Mouse (Mus musculus) hindbrain, embryonic 15.5 days (tissue): Measurements from ENCODE around the gene Atg2a. TPM values are rescaled to one million over a fixed set of nuclear protein-coding genes. Genes with fewer than 3 reads are reported as not detected.

ENCODE experiments used
- ATAC-seq: fragments of 200-750 bp; cut with Nextera tagmentation; 2 replicates; pipeline ENCODE4 v1.8.0; 2017; ENCODE audit warnings: low read depth, moderate number of reproducible peaks, moderate TSS enrichment; ENCODE audit not compliant: low FRiP score
- H3K27ac ChIP-seq: fragments of 300-500 bp; sonication (generic); replicated peaks from 2 replicates; pipeline ENCODE4 v1.5.1; 2015; ENCODE audit warnings: mild to moderate bottlenecking, inconsistent platforms
- H3K27me3 ChIP-seq: fragments of 300-500 bp; sonication (generic); 2 replicates; pipeline ENCODE4 v1.6.1; 2015; ENCODE audit warnings: control low read depth, inconsistent platforms
- H3K36me3 ChIP-seq: fragments of 300-500 bp; sonication (generic); 2 replicates; pipeline ENCODE4 v1.6.1; 2015; ENCODE audit warnings: control low read depth, inconsistent platforms
- H3K4me1 ChIP-seq: fragments of 300-500 bp; sonication (generic); replicated peaks from 2 replicates; pipeline ENCODE4 v1.6.1; 2015; ENCODE audit warnings: control low read depth, inconsistent platforms
- H3K4me2 ChIP-seq: fragments of 300-500 bp; sonication (generic); 2 replicates; pipeline ENCODE4 v1.6.1; 2015; ENCODE audit warnings: moderate library complexity, mild to moderate bottlenecking, inconsistent platforms
- H3K4me3 ChIP-seq: fragments of 300-500 bp; sonication (generic); 2 replicates; pipeline ENCODE4 v1.5.1; 2015; ENCODE audit warnings: mild to moderate bottlenecking, inconsistent platforms
- H3K9ac ChIP-seq: fragments of 300-500 bp; sonication (generic); 2 replicates; pipeline ENCODE4 v1.6.1; 2015; ENCODE audit warnings: inconsistent platforms
- H3K9me3 ChIP-seq: fragments of 300-500 bp; sonication (generic); 2 replicates; pipeline ENCODE4 v1.6.1; 2016; ENCODE audit warnings: control low read depth, inconsistent platforms
- WGBS: fragments of 180-500 bp; shearing (Covaris S2); methylation state at CpG from one replicate; pipeline ENCODE4 v1.1.7; 2015; 5-methylcytosine and 5-hydroxymethylcytosine counted together
- polyA plus RNA-seq: library from polyadenylated mRNA; unstranded; fragments of >200 nt; fragmentation: Nextera tagmentation; extraction: Ambion mirVana; gene quantifications from 2 replicates; pipeline ENCODE4 v1.2.1, GENCODE M21; 2015

Gene Atg2a
- polyA plus RNA-seq = 13.3 and 16.1 TPM in 2 replicates

GRCm38 (mm10) chr19:6241274-6242107 is at the start of gene Atg2a:
Gene Atg2a, plus strand, starts transcription at chr19:6241668.
- under 1% methylated on average over 54 of the region's 55 CpGs for WGBS
- Histone ChIP-seq H3K4me1 (peaks cover 21% of the 10 kb centered on the region), H3K9ac (peak within 1 kb of the TSS; percentile 97), H3K4me3 (peak within 1 kb of the TSS; percentile 96), H3K4me2 (peak within 1 kb of the TSS; percentile 95), H3K27me3 (no peaks in the 10 kb centered on the region), H3K27ac (peak within 1 kb of the TSS; percentile 76), H3K36me3 (peaks cover 18% of the 10 kb centered on the region), H3K9me3 (no peaks in the 10 kb centered on the region)
- peak; percentile 94 for ATAC-seq

DNA sequence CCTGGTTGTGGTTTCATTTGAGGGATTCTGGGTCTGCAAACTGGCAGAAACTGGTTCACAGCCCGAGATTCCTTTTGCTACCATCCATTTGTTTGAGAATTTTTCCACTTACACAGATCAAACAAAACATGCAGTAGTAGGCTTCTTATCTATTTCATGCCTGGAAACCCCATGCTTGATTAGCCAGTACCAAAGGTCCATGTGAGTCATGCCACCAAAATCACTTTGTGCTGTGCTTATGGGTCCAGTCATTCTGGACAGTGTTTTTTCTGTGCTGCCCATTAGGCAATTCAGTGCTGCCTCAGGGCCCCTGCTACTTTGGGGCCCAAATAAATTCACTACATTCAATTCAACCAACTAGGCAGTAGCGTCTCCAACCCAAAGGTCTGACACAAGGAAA is 37.2 kb upstream of the Atg2a start:
- no peaks in the 10 kb centered on the region for H3K9me3 ChIP-seq
- H3K27ac ChIP-seq = no peak overlapping the region
- 79% methylated on average over 2 of the region's 2 CpGs for WGBS
- H3K36me3 ChIP-seq = no peaks in the 10 kb centered on the region
- no peak overlapping the region for H3K4me3 ChIP-seq
- no peak overlapping the region for H3K4me2 ChIP-seq
- no peaks in the 10 kb centered on the region for H3K4me1 ChIP-seq
- H3K27me3 ChIP-seq = no peaks in the 10 kb centered on the region
- no peak overlapping the region for H3K9ac ChIP-seq
- ATAC-seq = no peak

DNA sequence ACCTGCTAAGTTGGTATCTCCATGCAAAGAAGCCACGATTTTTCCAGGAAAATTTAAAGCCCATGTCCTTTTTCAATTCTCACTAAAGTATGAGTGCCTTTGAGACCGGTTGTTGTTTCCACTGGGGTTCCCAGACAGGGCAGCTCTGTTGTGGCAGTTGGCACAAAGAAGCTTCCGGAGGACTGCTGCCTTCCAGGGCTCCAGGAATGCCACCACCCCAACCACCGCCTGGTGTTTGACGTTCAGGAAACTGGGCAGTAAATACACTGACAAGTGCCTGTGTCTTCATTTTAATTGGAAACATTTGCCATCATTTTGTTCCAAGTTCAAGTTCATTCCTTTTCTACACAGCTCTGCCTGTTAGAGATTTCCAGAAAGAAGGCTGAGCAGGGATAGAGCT is 34.8 kb upstream of the Atg2a start:
- Histone ChIP-seq H3K4me2 (no peak overlapping the region), H3K4me3 (no peak overlapping the region), H3K27ac (no peak overlapping the region), H3K9ac (no peak overlapping the region), H3K4me1 (no peaks in the 10 kb centered on the region), H3K9me3 (no peaks in the 10 kb centered on the region), H3K27me3 (no peaks in the 10 kb centered on the region), H3K36me3 (no peaks in the 10 kb centered on the region)
- WGBS = 76% methylated on average over 5 of the region's 5 CpGs
- no peak for ATAC-seq

DNA sequence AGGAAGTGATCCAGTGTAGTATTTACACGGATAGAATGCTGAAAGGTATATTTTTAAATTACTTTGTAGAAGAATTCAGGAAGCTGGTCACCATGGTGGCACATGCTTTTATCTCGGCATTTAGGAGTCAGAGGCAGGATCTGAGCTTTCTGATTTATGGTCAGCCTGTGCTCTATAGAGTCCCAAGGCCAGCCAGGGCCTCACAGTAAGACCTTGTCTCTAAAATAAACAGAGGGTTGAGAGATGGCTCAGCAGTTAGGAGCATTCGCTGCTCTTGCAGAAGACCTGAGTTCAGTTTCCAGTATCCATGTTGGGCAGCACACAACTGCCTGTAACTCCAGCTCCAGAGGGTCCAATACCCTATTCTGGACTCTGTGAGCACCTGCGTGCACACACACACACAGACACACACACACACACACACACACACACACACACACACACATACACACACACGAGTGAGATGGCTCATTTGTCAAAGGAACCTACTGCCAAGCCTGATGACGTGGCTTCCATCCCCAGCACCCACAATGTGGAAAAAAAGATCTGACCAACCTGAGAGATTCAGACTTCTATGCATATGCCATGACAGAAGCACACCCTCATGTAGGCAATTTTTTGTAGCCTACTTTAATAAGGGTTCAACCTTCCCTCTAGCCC is 25.3 kb upstream of the Atg2a start:
- Histone ChIP-seq H3K4me2 (no peak overlapping the region), H3K27ac (no peak overlapping the region), H3K9ac (no peak overlapping the region), H3K4me1 (no peaks in the 10 kb centered on the region), H3K9me3 (no peaks in the 10 kb centered on the region), H3K27me3 (no peaks in the 10 kb centered on the region), H3K4me3 (no peak overlapping the region), H3K36me3 (no peaks in the 10 kb centered on the region)
- WGBS = 79% methylated on average over 6 of the region's 6 CpGs
- no peak for ATAC-seq

DNA sequence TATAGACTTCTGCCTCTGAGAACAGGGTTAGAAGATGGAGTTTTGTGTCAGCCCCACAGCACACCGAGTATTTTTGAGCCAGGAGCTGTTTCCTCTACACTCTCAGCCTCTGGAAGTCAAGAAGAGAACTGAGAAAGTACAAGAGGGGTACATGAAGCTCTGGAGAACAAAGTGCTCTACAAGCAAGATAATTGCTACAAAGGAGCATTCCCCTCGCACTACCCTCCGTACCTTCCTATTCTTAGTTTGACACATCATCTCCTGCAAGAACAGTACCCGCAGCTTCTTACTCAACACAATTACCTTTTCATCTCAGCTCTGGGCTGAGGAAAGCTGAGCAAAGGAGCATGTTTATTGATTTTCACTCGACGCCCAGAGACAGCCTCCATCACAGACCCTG is 22.9 kb upstream of the Atg2a start:
- no peak overlapping the region for H3K4me2 ChIP-seq
- no peak overlapping the region for H3K9ac ChIP-seq
- H3K4me1 ChIP-seq = no peaks in the 10 kb centered on the region
- H3K36me3 ChIP-seq = no peaks in the 10 kb centered on the region
- no peak for ATAC-seq
- no peak overlapping the region for H3K27ac ChIP-seq
- 65% methylated on average over 6 of the region's 6 CpGs for WGBS
- no peaks in the 10 kb centered on the region for H3K27me3 ChIP-seq
- H3K9me3 ChIP-seq = no peaks in the 10 kb centered on the region
- H3K4me3 ChIP-seq = no peak overlapping the region

GRCm38 (mm10) chr19:6226135-6226534 is 15.3 kb upstream of the Atg2a start, which contains the start of gene Gpha2:
Gene Gpha2, plus strand, starts transcription at chr19:6226380.
- no peak for ATAC-seq
- H3K4me2 ChIP-seq = no peak within 1 kb of the TSS
- no peak within 1 kb of the TSS for H3K9ac ChIP-seq
- H3K4me3 ChIP-seq = no peak within 1 kb of the TSS
- H3K27ac ChIP-seq = no peak within 1 kb of the TSS
- H3K4me1 ChIP-seq = no peaks in the 10 kb centered on the region
- H3K36me3 ChIP-seq = peaks cover 37% of the 10 kb centered on the region
- no peaks in the 10 kb centered on the region for H3K27me3 ChIP-seq
- 36% methylated on average over 2 of the region's 2 CpGs for WGBS
- no peaks in the 10 kb centered on the region for H3K9me3 ChIP-seq

DNA sequence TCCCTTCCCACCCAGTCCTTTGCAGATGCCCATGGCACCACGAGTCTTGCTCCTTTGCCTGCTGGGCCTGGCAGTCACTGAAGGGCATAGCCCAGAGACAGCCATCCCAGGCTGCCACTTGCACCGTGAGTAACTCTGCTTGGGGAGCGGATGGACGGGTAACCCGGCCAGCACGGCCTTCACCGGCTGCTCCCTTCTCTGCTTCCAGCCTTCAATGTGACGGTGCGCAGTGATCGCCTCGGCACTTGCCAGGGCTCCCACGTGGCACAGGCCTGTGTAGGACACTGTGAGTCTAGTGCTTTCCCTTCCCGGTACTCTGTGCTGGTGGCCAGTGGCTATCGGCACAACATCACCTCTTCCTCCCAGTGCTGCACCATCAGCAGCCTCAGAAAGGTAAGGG is 14.7 kb upstream of the Atg2a start:
- Histone ChIP-seq H3K27ac (no peak overlapping the region), H3K9me3 (no peaks in the 10 kb centered on the region), H3K27me3 (no peaks in the 10 kb centered on the region), H3K9ac (no peak overlapping the region), H3K4me1 (no peaks in the 10 kb centered on the region), H3K36me3 (peaks cover 43% of the 10 kb centered on the region), H3K4me3 (no peak overlapping the region), H3K4me2 (no peak overlapping the region)
- 0 out of 2 replicates have a peak, but pooled peaks have one; percentile 6 for ATAC-seq
- WGBS = 88% methylated on average over 14 of the region's 14 CpGs

GRCm38 (mm10) chr19:6227864-6228263 is 13.6 kb upstream of the Atg2a start:
- Histone ChIP-seq H3K4me3 (no peak overlapping the region), H3K9me3 (no peaks in the 10 kb centered on the region), H3K4me1 (no peaks in the 10 kb centered on the region), H3K27me3 (no peaks in the 10 kb centered on the region), H3K36me3 (peaks cover 53% of the 10 kb centered on the region), H3K9ac (no peak overlapping the region), H3K27ac (no peak overlapping the region), H3K4me2 (no peak overlapping the region)
- no peak for ATAC-seq
- WGBS = 91% methylated on average over 4 of the region's 4 CpGs

- Histone ChIP-seq H3K9ac (no peak overlapping the region), H3K36me3 (peaks cover 58% of the 10 kb centered on the region), H3K4me2 (no peak overlapping the region), H3K4me3 (no peak overlapping the region), H3K27me3 (no peaks in the 10 kb centered on the region), H3K27ac (no peak overlapping the region), H3K4me1 (peaks cover 15% of the 10 kb centered on the region), H3K9me3 (no peaks in the 10 kb centered on the region)
- WGBS = 91% methylated on average over 4 of the region's 4 CpGs
- no peak for ATAC-seq
Measured at GRCm38 (mm10) chr19:6230411-6230810, 11.1 kb upstream of the Atg2a start.

DNA sequence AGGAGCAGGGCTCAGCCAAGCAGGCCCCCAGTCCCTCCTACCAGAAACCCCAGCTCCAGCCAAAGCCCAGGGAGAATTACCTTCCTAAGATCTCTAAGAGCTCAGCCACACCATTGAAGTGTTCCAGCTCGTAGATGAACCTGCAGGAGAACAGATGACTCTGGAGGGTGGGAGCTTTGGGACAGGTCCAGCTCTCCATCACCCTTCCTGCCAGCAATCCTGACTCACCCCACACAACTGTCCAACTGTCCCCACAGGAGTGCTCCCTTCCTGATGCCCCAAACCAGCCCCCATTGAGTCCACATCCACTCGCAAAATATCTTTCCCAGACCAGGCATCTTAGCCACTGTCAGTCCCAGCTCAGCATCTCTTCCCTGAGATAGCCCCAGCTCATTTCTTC is 10.4 kb upstream of the Atg2a start:
- H3K27me3 ChIP-seq = no peaks in the 10 kb centered on the region
- no peak overlapping the region for H3K4me3 ChIP-seq
- H3K4me1 ChIP-seq = peaks cover 15% of the 10 kb centered on the region
- no peak for ATAC-seq
- WGBS = 84% methylated on average over 2 of the region's 2 CpGs
- no peak overlapping the region for H3K4me2 ChIP-seq
- H3K36me3 ChIP-seq = peaks cover 58% of the 10 kb centered on the region
- H3K9ac ChIP-seq = no peak overlapping the region
- no peak overlapping the region for H3K27ac ChIP-seq
- H3K9me3 ChIP-seq = no peaks in the 10 kb centered on the region

- H3K36me3 ChIP-seq = peaks cover 44% of the 10 kb centered on the region
- H3K4me2 ChIP-seq = no peak overlapping the region; the same call in 1 of the 2 replicates
- ATAC-seq = no peak
- WGBS = 87% methylated on average over 16 of the region's 16 CpGs
- H3K27ac ChIP-seq = no peak overlapping the region
- no peak overlapping the region for H3K9ac ChIP-seq
- H3K4me3 ChIP-seq = 0 out of 2 replicates have a peak overlapping the region, but pooled peaks have one; percentile 94
- H3K9me3 ChIP-seq = no peaks in the 10 kb centered on the region
- H3K4me1 ChIP-seq = peaks cover 20% of the 10 kb centered on the region
- no peaks in the 10 kb centered on the region for H3K27me3 ChIP-seq
Measured at GRCm38 (mm10) chr19:6233647-6234046, 7.8 kb upstream of the Atg2a start.

DNA sequence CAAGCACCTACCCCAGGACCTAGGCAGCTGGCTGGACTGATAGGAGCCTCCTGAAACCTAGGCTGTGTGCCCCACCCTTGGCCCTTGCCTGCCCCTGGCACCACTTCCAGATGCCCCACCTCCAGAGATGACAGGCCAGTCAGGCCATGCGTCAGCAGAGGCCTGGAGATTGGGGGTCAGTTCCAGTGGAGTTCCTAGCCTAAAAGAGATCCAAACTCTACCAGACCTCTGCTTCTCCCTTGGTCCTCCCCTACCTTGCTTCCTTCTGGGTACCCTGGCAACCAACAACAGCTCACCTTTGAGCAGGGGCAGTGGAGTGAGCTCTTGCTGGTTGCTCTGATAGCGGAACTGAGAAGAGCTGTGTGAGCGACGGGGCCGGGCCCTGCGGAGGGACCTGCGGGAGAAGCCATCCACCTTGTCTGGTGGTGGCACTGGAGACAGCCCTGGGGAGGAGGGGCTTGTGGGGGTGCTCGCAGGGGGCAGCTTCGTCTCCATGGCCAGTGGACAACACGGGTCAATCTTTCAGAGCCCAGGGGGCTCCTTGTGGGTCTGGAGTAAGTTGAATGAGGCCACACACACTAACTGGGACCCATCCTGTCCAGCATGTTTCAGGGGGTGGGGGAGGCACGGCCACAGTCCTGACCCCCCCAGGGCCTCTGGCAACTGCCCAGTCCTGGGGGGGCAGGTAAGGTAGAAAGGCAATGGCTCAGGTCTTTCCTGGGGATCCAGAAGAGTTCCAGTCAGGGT is 7.0 kb upstream of the Atg2a start:
- Histone ChIP-seq H3K36me3 (peaks cover 37% of the 10 kb centered on the region), H3K4me2 (peak overlapping the region; percentile 86), H3K9ac (peak overlapping the region; percentile 95), H3K4me3 (peak overlapping the region; percentile 94), H3K27ac (no peak overlapping the region), H3K9me3 (no peaks in the 10 kb centered on the region), H3K4me1 (peaks cover 20% of the 10 kb centered on the region), H3K27me3 (no peaks in the 10 kb centered on the region)
- ATAC-seq = no peak
- WGBS = 64% methylated on average over 11 of the region's 11 CpGs
